Mouse (Mus musculus) MEL (cell line): Measurements from ENCODE around the gene Mbtd1. TPM values are rescaled to one million over a fixed set of nuclear protein-coding genes. Genes with fewer than 3 reads are reported as not detected.

ENCODE experiments used
- DNase-seq: peaks from one replicate; pipeline ENCODE4 v3.0.0; 2011; ENCODE audit warnings: low read depth, low spot score
- H3K27ac ChIP-seq: 2 replicates; pipeline ENCODE4 v1.5.1; 2012; ENCODE audit warnings: low read depth, mild to moderate bottlenecking, control low read depth, low read length, moderate library complexity; ENCODE audit not compliant: control insufficient read depth
- H3K27me3 ChIP-seq, 2 experiments: fragments of 150-350 bp in 1 of 2; sonication (generic) in 1 of 2; 2 replicates each; pipeline ENCODE4 v1.6.1; 2012; ENCODE audit warnings: low read length in 2 of 2, mild to moderate bottlenecking in 2 of 2, improper control_type of control experiment in 1 of 2, moderate library complexity in 1 of 2; ENCODE audit not compliant: insufficient read depth in 2 of 2, control insufficient read depth in 1 of 2
- H3K36me3 ChIP-seq, 2 experiments: 2 replicates each; pipeline ENCODE4 v1.6.1; 2012 to 2014; ENCODE audit warnings: low read length in 2 of 2, improper control_type of control experiment in 1 of 2, inconsistent platforms in 1 of 2, mild to moderate bottlenecking in 1 of 2; ENCODE audit not compliant: insufficient read depth in 2 of 2, control insufficient read depth in 1 of 2
- H3K4me1 ChIP-seq, 2 experiments: fragments of 150-350 bp in 1 of 2; sonication (generic) in 1 of 2; 2 replicates each; pipeline ENCODE4 v1.6.1; 2012; ENCODE audit warnings: low read length in 2 of 2, improper control_type of control experiment in 1 of 2, mild to moderate bottlenecking in 1 of 2; ENCODE audit not compliant: insufficient read depth in 2 of 2, control insufficient read depth in 1 of 2
- H3K4me3 ChIP-seq, 2 experiments: fragments of 150-350 bp in 1 of 2; sonication (generic) in 1 of 2; 2 replicates each; pipeline ENCODE4 v1.5.1; 2012; ENCODE audit warnings: low read depth in 2 of 2, low read length in 2 of 2, mild to moderate bottlenecking in 2 of 2, moderate library complexity in 2 of 2, control low read depth in 1 of 2, improper control_type of control experiment in 1 of 2; ENCODE audit not compliant: control insufficient read depth in 1 of 2, insufficient read depth in 1 of 2
- H3K79me2 ChIP-seq: 2 replicates; pipeline ENCODE4 v1.6.1; 2012; ENCODE audit warnings: mild to moderate bottlenecking, low read length, moderate library complexity; ENCODE audit not compliant: control insufficient read depth, poor library complexity, insufficient read depth
- H3K9ac ChIP-seq: 2 replicates; pipeline ENCODE4 v1.6.1; 2012; ENCODE audit warnings: low read depth, mild to moderate bottlenecking, control low read depth, low read length, moderate library complexity; ENCODE audit not compliant: control insufficient read depth, poor library complexity, severe bottlenecking
- H3K9me3 ChIP-seq: fragments of 150-350 bp; sonication (generic); replicated peaks from 2 replicates; pipeline ENCODE4 v1.6.1; 2012; ENCODE audit warnings: mild to moderate bottlenecking, low read length, improper control_type of control experiment, moderate library complexity; ENCODE audit not compliant: insufficient read depth
- CHD1 ChIP-seq: IDR thresholded peaks from 2 replicates; pipeline ENCODE4 v1.6.1; 2012; ENCODE audit warnings: low read depth, mild to moderate bottlenecking, inconsistent platforms, low read length, improper control_type of control experiment
- CTCF ChIP-seq, 3 experiments: IDR thresholded peaks in 2 of 3; conservative IDR thresholded peaks in 1 of 3; 2 replicates each; pipeline ENCODE4 v1.5.1; 2011 to 2012; ENCODE audit warnings: low read length in 3 of 3, low read depth in 2 of 3, mild to moderate bottlenecking in 2 of 3, improper control_type of control experiment in 1 of 3, inconsistent platforms in 1 of 3, mixed read lengths in 1 of 3, moderate library complexity in 1 of 3; ENCODE audit not compliant: control insufficient read depth in 1 of 3, insufficient read depth in 1 of 3, poor library complexity in 1 of 3, severe bottlenecking in 1 of 3
- E2F4 ChIP-seq: IDR thresholded peaks from 2 replicates; pipeline ENCODE4 v1.6.1; 2011; ENCODE audit warnings: low read depth, low read length, improper control_type of control experiment, borderline replicate concordance
- ELF1 ChIP-seq: IDR thresholded peaks from 2 replicates; pipeline ENCODE4 v1.6.1; 2014; ENCODE audit warnings: low read depth, mild to moderate bottlenecking, inconsistent platforms, low read length, improper control_type of control experiment, moderate library complexity
- EP300 ChIP-seq, 2 experiments: IDR thresholded peaks; 2 replicates each; pipeline ENCODE4 v1.6.1; 2011; ENCODE audit warnings: improper control_type of control experiment in 2 of 2, low read length in 2 of 2, low read depth in 1 of 2, mild to moderate bottlenecking in 1 of 2
- ETS1 ChIP-seq: IDR thresholded peaks from 2 replicates; pipeline ENCODE4 v1.6.1; 2012; ENCODE audit warnings: low read depth, mild to moderate bottlenecking, inconsistent platforms, low read length, improper control_type of control experiment, moderate library complexity
- GABPA ChIP-seq: IDR thresholded peaks from 2 replicates; pipeline ENCODE4 v1.6.1; 2012; ENCODE audit warnings: low read depth, mild to moderate bottlenecking, inconsistent platforms, low read length, improper control_type of control experiment, moderate library complexity
- GATA1 ChIP-seq: IDR thresholded peaks from 2 replicates; pipeline ENCODE4 v1.6.1; 2011; ENCODE audit warnings: low read depth, low read length, improper control_type of control experiment
- HCFC1 ChIP-seq: IDR thresholded peaks from 2 replicates; pipeline ENCODE4 v1.6.1; 2012; ENCODE audit warnings: low read depth, mild to moderate bottlenecking, inconsistent platforms, low read length, improper control_type of control experiment, moderate library complexity
- KAT2A ChIP-seq: conservative IDR thresholded peaks from 2 replicates; pipeline ENCODE4 v1.6.1; 2012; ENCODE audit warnings: low read depth, low read length, improper control_type of control experiment, inconsistent platforms
- MAFK ChIP-seq: IDR thresholded peaks from 2 replicates; pipeline ENCODE4 v1.6.1; 2011; ENCODE audit warnings: low read depth, mild to moderate bottlenecking, low read length, improper control_type of control experiment, borderline replicate concordance
- MAX ChIP-seq: IDR thresholded peaks from 2 replicates; pipeline ENCODE4 v1.6.1; 2011; ENCODE audit warnings: low read length, improper control_type of control experiment
- MXI1 ChIP-seq: IDR thresholded peaks from 2 replicates; pipeline ENCODE4 v1.6.1; 2011; ENCODE audit warnings: mild to moderate bottlenecking, low read depth, low read length, improper control_type of control experiment
- MYB ChIP-seq: IDR thresholded peaks from 2 replicates; pipeline ENCODE4 v1.6.1; 2011; ENCODE audit warnings: mild to moderate bottlenecking, low read depth, low read length, improper control_type of control experiment
- MYC ChIP-seq: IDR thresholded peaks from 2 replicates; pipeline ENCODE4 v1.6.1; 2011; ENCODE audit warnings: low read depth, mild to moderate bottlenecking, low read length, improper control_type of control experiment, moderate library complexity
- NELFE ChIP-seq: IDR thresholded peaks from 2 replicates; pipeline ENCODE4 v1.6.1; 2011; ENCODE audit warnings: low read depth, low read length, improper control_type of control experiment
- NRF1 ChIP-seq: IDR thresholded peaks from 2 replicates; pipeline ENCODE4 v1.6.1; 2014; ENCODE audit warnings: low read depth, mild to moderate bottlenecking, inconsistent platforms, low read length, improper control_type of control experiment, moderate library complexity; ENCODE audit not compliant: poor library complexity, insufficient read depth, severe bottlenecking
- POLR2A ChIP-seq, 2 experiments: IDR thresholded peaks; 2 replicates each; pipeline ENCODE4 v1.6.1; 2011 to 2012; ENCODE audit warnings: low read length in 2 of 2, mild to moderate bottlenecking in 2 of 2, control low read depth in 1 of 2, improper control_type of control experiment in 1 of 2, low read depth in 1 of 2, moderate library complexity in 1 of 2; ENCODE audit not compliant: control insufficient read depth in 1 of 2, insufficient read depth in 1 of 2, poor library complexity in 1 of 2
- POLR2AphosphoS2 ChIP-seq: IDR thresholded peaks from 2 replicates; pipeline ENCODE4 v1.6.1; 2011; ENCODE audit warnings: low read length, improper control_type of control experiment
- RAD21 ChIP-seq: IDR thresholded peaks from 2 replicates; pipeline ENCODE4 v1.6.1; 2011; ENCODE audit warnings: mild to moderate bottlenecking, low read depth, low read length, improper control_type of control experiment
- RCOR1 ChIP-seq: IDR thresholded peaks from 2 replicates; pipeline ENCODE4 v1.6.1; 2012; ENCODE audit warnings: low read depth, mild to moderate bottlenecking, inconsistent platforms, low read length, improper control_type of control experiment
- SIN3A ChIP-seq: IDR thresholded peaks from 2 replicates; pipeline ENCODE4 v1.6.1; 2012; ENCODE audit warnings: low read length, improper control_type of control experiment, inconsistent platforms
- SMC3 ChIP-seq: IDR thresholded peaks from 2 replicates; pipeline ENCODE4 v1.6.1; 2011; ENCODE audit warnings: low read depth, low read length, improper control_type of control experiment
- TAL1 ChIP-seq: IDR thresholded peaks from 2 replicates; pipeline ENCODE4 v1.6.1; 2012; ENCODE audit warnings: mild to moderate bottlenecking, inconsistent platforms, low read length, moderate library complexity, mixed read lengths
- TBP ChIP-seq: IDR thresholded peaks from 2 replicates; pipeline ENCODE4 v1.8.0; 2011; ENCODE audit warnings: low read depth, low read length, improper control_type of control experiment
- TCF12 ChIP-seq: IDR thresholded peaks from 2 replicates; pipeline ENCODE4 v1.6.1; 2014; ENCODE audit warnings: low read depth, mild to moderate bottlenecking, inconsistent platforms, low read length, improper control_type of control experiment, moderate library complexity
- UBTF ChIP-seq: IDR thresholded peaks from 2 replicates; pipeline ENCODE4 v1.6.1; 2012; ENCODE audit warnings: low read depth, mild to moderate bottlenecking, inconsistent platforms, low read length, improper control_type of control experiment, moderate library complexity, borderline replicate concordance; ENCODE audit not compliant: insufficient read depth
- USF1 ChIP-seq: IDR thresholded peaks from 2 replicates; pipeline ENCODE4 v1.6.1; 2014; ENCODE audit warnings: low read depth, mild to moderate bottlenecking, inconsistent platforms, low read length, improper control_type of control experiment, moderate library complexity
- ZMIZ1 ChIP-seq: IDR thresholded peaks from 2 replicates; pipeline ENCODE4 v1.6.1; 2012; ENCODE audit warnings: low read depth, mild to moderate bottlenecking, inconsistent platforms, low read length, improper control_type of control experiment, moderate library complexity
- ZNF384 ChIP-seq: IDR thresholded peaks from 2 replicates; pipeline ENCODE4 v1.6.1; 2012; ENCODE audit warnings: low read depth, mild to moderate bottlenecking, inconsistent platforms, low read length, improper control_type of control experiment
- polyA plus RNA-seq, 2 experiments: library from polyadenylated mRNA; stranded (reverse) in 1 of 2; unstranded in 1 of 2; fragments of >175 nt in 1 of 2; fragments of >200 nt in 1 of 2; gene quantifications; 2 replicates each; pipeline versions ENCODE4 v1.2.1 to v1.2.4; 2012; ENCODE audit warnings: low replicate concordance in 2 of 2, low read depth in 1 of 2; ENCODE audit not compliant: insufficient read length in 2 of 2, insufficient read depth in 1 of 2, missing spikeins in 1 of 2
- total RNA-seq: library from RNA; depleted of rRNA; stranded (reverse); fragments of 300-350 nt; gene quantifications from 2 replicates; pipeline ENCODE4 v1.2.3, GENCODE M21; 2012

The Mbtd1 gene
- total and polyA plus RNA-seq, 3 experiments, result 43.0 to 3,192 (median 51.8) TPM

DNA sequence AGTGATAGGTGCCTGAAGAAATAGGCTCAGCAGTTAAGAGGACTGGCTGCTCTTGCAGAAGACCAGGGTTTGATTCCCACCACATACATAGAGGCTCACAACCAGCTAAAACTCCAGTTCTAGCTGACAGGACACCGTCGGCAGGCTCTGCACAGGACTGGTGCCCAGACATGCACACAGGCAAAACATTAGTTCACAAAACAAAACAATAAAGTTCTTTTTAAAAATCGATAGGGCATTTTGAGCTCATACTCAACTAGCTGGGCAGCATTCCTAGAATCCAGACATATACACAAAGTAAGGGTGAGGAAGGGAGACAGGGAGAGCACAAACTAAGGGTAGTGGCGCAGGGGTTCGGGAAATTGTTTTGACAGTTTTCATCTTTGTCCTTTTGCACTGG is 108.9 kb downstream of the Mbtd1 start:
- Histone ChIP-seq H3K4me3 (peak overlapping the region; percentile 62 to 87), H3K4me1 (peaks cover 6 to 15% of the 10 kb centered on the region in 2 experiments), H3K9me3 (no peaks in the 10 kb centered on the region), H3K27me3 (no peaks in the 10 kb centered on the region), H3K79me2 (peaks cover 32% of the 10 kb centered on the region), H3K27ac (peak overlapping the region; percentile 91), H3K36me3 (peaks cover 0 to 12% of the 10 kb centered on the region in 2 experiments; a peak in 2 of 4 replicates), H3K9ac (peak overlapping the region; percentile 69)
- DNase-seq, result peak; percentile 46
- TF ChIP-seq POLR2AphosphoS2 (no peak), KAT2A (no peak), MYC (no peak), NELFE (no peak), RAD21 (no peak), ELF1 (no peak), MAFK (no peak)
- TF ChIP-seq, all 39 proteins: peak for 0

DNA sequence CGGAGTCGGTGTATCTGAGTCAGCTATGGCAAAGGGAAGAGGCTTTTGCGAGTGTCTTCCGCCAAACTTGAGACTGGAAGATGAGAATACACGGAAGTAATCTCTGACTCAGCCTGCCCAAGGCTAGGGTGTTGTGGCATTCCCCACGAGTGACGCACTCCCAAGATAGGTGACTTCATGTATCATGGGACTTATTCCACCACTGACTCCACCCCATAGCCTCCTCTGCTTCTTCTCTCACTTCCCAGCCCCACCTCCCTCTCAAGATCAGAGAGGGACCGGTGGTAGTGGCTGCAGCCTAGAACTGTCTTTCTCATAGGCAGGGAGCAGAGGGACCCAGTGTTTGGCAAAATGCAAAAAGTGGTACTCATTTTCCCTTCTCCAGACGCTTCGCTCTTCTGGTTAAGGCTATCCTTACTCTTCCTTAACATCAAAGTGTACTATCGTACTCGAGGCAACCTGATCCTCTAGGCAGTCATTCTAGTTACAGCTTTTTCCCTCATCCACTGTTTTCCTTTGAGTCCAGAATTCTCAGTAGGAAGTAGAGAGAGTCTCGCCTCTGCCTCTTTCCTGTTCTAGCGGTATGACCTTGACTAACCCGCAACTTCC is 109.6 kb downstream of the Mbtd1 start:
- Histone ChIP-seq H3K4me3 (peak overlapping the region; percentile 62 to 87), H3K36me3 (peaks cover 0 to 12% of the 10 kb centered on the region in 2 experiments; a peak in 2 of 4 replicates), H3K27ac (peak overlapping the region; percentile 91), H3K4me1 (peaks cover 6 to 15% of the 10 kb centered on the region in 2 experiments), H3K79me2 (peaks cover 38% of the 10 kb centered on the region), H3K27me3 (no peaks in the 10 kb centered on the region), H3K9me3 (no peaks in the 10 kb centered on the region), H3K9ac (peak overlapping the region; percentile 69)
- peak; percentile 95 for DNase-seq
- TF ChIP-seq CTCF (IDR thresholded peaks at IDR 0.05 in 2 of 3, conservative IDR thresholded peaks at IDR 0.05 in 1 of 3; ENCODE audit: control insufficient read depth in 1 of 3, insufficient read depth in 1 of 3, low read depth in 2 of 3, low read length in 3 of 3, poor library complexity in 1 of 3, severe bottlenecking in 1 of 3) (no peak), TAL1 (no peak), TCF12 (peak; percentile 51), KAT2A (peak; percentile 6; the same call in 1 of the 2 replicates), TBP (peak; percentile 78), USF1 (peak; percentile 64), CHD1 (peak; percentile 81), MXI1 (peak; percentile 59), UBTF (no peak), MYC (peak; percentile 53; the same call in 1 of the 2 replicates), SIN3A (peak; percentile 80), POLR2AphosphoS2 (peak; percentile 65; the same call in 1 of the 2 replicates), ELF1 (peak; percentile 86), ETS1 (peak; percentile 89), GATA1 (peak; percentile 32; the same call in 1 of the 2 replicates), ZMIZ1 (peak; percentile 79), ZNF384 (no peak), POLR2A (IDR thresholded peaks at IDR 0.05; ENCODE audit: control insufficient read depth in 1 of 2, insufficient read depth in 1 of 2, low read depth in 1 of 2, low read length in 2 of 2, poor library complexity in 1 of 2) (peak; percentile 7 to 63; a peak in 2 of 4 replicates), HCFC1 (peak; percentile 78), NELFE (peak; percentile 60; the same call in 1 of the 2 replicates), NRF1 (no peak), MYB (no peak), SMC3 (no peak), RCOR1 (0 out of 2 replicates have a peak, but pooled peaks have one; percentile 21), GABPA (no peak), MAX (peak; percentile 21; the same call in 1 of the 2 replicates), EP300 (IDR thresholded peaks at IDR 0.05; ENCODE audit: low read depth in 1 of 2, low read length in 2 of 2) (peak in 1 of 2 experiments; percentile 36; a peak in 2 of 4 replicates), E2F4 (no peak; the same call in 1 of the 2 replicates)
